Mouse (Mus musculus): ENCODE data around the gene Nqo1.

DNA sequence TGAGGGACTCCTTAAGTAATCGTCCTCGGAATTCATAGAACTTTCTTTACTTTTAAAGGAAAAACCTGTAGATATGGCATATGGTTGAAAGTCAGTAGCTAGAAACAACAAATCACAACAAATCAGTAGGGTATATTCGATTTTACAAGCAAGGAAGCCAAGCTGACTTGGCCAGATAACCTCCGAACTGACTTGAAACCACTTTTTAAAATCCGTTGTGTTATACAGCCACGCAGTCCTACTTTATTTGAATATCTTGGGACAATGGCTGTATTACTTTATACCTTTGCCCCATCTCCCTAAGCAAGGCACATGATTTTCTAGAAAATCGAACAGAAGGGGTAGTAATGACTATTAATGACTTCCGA, 22.2 kb upstream of the Nqo1 start:
- TF ChIP-seq CTCF (IDR thresholded peaks at IDR 0.05; ENCODE audit: low read depth, low read length) (no peak), POLR2A (IDR thresholded peaks at IDR 0.05; ENCODE audit: insufficient read depth, low read length) (no peak)

All from ES-Bruce4 (cell line).